Mouse (Mus musculus) CD4-positive helper T cell, adult 2 months (primary cell): ENCODE data around the gene Crygs.
"Not testable (repeated sequence)": the region's sequence is repeated elsewhere in the genome, so short reads cannot be mapped to it uniquely, and the experiment has no call there.

ENCODE experiments used
- DNase-seq: peaks from one replicate; pipeline ENCODE4 v3.0.0-alpha.2; 2012; ENCODE audit warnings: low read depth, missing footprints, low spot score

Gene Crygs

DNA sequence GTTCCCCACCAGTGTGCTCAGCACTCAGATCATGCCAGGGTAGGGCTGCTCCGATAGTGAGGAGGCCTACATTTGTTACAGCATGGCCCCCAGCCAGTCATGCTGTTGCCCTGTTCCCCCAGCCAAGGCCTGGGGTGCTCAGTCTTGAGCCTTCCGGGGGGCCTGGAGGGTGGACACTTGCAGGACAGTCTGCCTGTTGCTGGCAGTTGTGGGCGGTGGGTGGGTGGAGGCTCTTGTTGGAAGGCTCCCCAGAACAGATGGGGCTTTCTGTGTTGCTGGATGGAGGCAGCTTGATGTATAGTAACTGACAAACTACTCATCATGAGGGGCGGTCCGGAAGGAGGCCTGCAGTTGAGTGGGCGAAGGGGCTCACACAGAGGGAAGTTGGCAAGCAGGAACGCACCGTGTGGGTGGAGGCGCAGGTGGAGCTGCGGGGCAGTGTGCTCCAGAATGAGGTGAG, 21.4 kb downstream of the Crygs start:
- no peak for DNase-seq

- no peak for DNase-seq
These were observed 28.7 kb downstream of the Crygs start for GRCm38 (mm10) chr16:22782686-22783085.

- no peak for DNase-seq
These were observed 32.0 kb downstream of the Crygs start for GRCm38 (mm10) chr16:22779228-22779835.

DNA sequence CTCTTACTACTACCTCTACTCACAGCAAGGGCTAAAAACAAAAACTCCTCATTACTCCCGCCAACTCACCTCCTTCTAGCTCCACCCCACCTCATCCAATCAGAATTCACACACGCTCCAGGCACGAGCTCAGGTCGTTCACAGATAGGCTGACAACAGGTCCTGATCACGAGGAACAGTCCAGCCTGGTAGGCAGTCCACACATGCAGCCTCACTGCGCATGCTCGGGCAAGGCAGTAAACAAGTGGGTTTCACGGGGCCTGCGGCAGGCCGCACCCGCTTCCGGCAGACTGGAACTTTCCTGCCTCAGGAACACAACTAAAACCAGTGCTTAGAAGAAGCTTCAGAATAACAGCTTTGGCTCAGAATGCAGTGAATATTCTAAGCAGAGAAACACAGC, 33.1 kb downstream of the Crygs start:
- not testable (repeated sequence) for DNase-seq

- DNase-seq, result no peak
These were observed 35.8 kb downstream of the Crygs start for GRCm38 (mm10) chr16:22775471-22775985.

DNA sequence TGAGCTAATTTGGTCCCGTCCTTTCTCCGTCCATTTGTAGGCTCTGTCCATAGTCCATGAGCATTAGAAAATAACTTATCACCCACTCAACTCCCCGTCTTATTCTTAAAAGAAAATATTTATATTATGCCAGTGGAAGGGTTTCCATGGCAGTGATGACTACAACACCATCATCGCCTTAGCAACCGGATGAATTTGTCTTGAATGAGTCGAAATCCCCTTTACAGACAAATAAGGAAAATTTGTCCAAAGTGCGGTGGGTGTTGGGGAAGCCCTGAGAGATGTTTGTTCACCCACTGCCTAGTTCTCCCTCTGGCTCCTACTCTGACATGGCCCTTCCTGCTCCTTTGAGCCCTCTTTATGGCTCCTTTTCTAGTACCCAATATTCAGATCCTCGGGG, 42.7 kb downstream of the Crygs start:
- no peak for DNase-seq

- DNase-seq, result no peak
These were observed 44.0 kb downstream of the Crygs start for GRCm38 (mm10) chr16:22767405-22767804.

DNA sequence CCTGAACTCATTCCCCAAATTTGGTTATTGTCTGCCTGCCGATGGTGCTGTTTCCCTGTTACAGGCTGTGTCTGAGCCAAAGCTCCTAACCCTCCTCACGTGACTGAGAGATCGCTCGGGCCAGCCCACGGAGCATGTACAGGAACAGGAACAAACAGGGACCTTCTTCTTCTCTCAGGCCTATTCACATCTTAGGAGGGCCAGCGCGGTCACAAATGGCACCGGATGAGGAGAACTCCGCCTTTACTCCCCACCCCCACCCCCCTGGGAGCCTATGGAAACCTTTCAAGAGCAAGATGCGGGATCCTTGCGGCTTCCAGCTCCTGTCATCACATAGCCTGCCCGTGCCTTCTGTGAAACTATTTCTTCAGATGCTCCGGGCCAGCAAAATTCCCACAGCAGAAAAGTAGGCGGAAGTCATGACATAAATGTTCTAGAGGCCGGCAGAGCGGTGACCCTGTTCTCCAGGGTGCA, 44.6 kb downstream of the Crygs start:
- no peak for DNase-seq

- DNase-seq, result no peak
These were observed 45.8 kb downstream of the Crygs start for GRCm38 (mm10) chr16:22765531-22765930.
